Mouse (Mus musculus) urinary bladder, postnatal 25 days (tissue): Measurements from ENCODE around the gene Olfr1344.
"Not testable (repeated sequence)": the region's sequence is repeated elsewhere in the genome, so short reads cannot be mapped to it uniquely, and the experiment has no call there.

Source experiments
- DNase-seq: peaks from one replicate; pipeline ENCODE4 v3.0.0; 2022; ENCODE audit warnings: low spot score

Olfr1344 gene

GRCm38 (mm10) chr7:6438388-6438787 is at the start of gene Olfr1344:
TSS of gene Olfr1344 (plus strand) at chr7:6438688.
- no peak for DNase-seq

- no peak for DNase-seq
Measured at GRCm38 (mm10) chr7:6388971-6389370, 49.5 kb upstream of the Olfr1344 start.

- DNase-seq = no peak
Measured at GRCm38 (mm10) chr7:6389449-6389848, 49.0 kb upstream of the Olfr1344 start.

- peak; percentile 11 for DNase-seq
Measured at GRCm38 (mm10) chr7:6397996-6398975, 40.2 kb upstream of the Olfr1344 start, which contains the start of gene Smim17. TSS of gene Smim17 (plus strand) at chr7:6398715.

- peak; percentile 97 for DNase-seq
Measured at GRCm38 (mm10) chr7:6410043-6410442, 28.4 kb upstream of the Olfr1344 start, which contains the start of gene Gm20715. TSS of gene Gm20715 (plus strand) at chr7:6410277.

- DNase-seq = no peak
Measured at GRCm38 (mm10) chr7:6414626-6415441, 23.7 kb upstream of the Olfr1344 start.

- DNase-seq = no peak
Measured at GRCm38 (mm10) chr7:6415442-6415787, 23.1 kb upstream of the Olfr1344 start.

GRCm38 (mm10) chr7:6419894-6420293 is 18.6 kb upstream of the Olfr1344 start:
- no peak for DNase-seq

GRCm38 (mm10) chr7:6429381-6429780 is 9.1 kb upstream of the Olfr1344 start:
- no peak for DNase-seq

GRCm38 (mm10) chr7:6430342-6430741 is 8.1 kb upstream of the Olfr1344 start:
- DNase-seq = peak; percentile 11

GRCm38 (mm10) chr7:6441173-6441572 is 2.7 kb downstream of the Olfr1344 start:
- DNase-seq = no peak

- no peak for DNase-seq
Measured at GRCm38 (mm10) chr7:6447771-6448170, 9.3 kb downstream of the Olfr1344 start.

GRCm38 (mm10) chr7:6455868-6456267 is 17.4 kb downstream of the Olfr1344 start, which contains the start of gene Olfr1336:
TSS of gene Olfr1336 (plus strand) at chr7:6456168.
- no peak for DNase-seq

GRCm38 (mm10) chr7:6456399-6456798 is 17.9 kb downstream of the Olfr1344 start:
- DNase-seq = no peak

- no peak for DNase-seq
Measured at GRCm38 (mm10) chr7:6466951-6467350, 28.5 kb downstream of the Olfr1344 start, which contains the start of gene Olfr1346. TSS of gene Olfr1346 (plus strand) at chr7:6467101.

GRCm38 (mm10) chr7:6477633-6478032 is 39.1 kb downstream of the Olfr1344 start:
- DNase-seq = not testable (repeated sequence)

GRCm38 (mm10) chr7:6486841-6487240 is 48.4 kb downstream of the Olfr1344 start, which contains the start of gene Olfr5:
TSS of gene Olfr5 (minus strand) at chr7:6486941.
- DNase-seq = no peak
